Mouse (Mus musculus): ENCODE data around the gene Sumo3. TPM values are rescaled to one million over a fixed set of nuclear protein-coding genes. Genes with fewer than 3 reads are reported as not detected.

The Sumo3 gene
- 350 and 361 TPM in 2 replicates for polyA plus RNA-seq (2015; fragmentation: Nextera tagmentation; extraction: Ambion mirVana)

DNA sequence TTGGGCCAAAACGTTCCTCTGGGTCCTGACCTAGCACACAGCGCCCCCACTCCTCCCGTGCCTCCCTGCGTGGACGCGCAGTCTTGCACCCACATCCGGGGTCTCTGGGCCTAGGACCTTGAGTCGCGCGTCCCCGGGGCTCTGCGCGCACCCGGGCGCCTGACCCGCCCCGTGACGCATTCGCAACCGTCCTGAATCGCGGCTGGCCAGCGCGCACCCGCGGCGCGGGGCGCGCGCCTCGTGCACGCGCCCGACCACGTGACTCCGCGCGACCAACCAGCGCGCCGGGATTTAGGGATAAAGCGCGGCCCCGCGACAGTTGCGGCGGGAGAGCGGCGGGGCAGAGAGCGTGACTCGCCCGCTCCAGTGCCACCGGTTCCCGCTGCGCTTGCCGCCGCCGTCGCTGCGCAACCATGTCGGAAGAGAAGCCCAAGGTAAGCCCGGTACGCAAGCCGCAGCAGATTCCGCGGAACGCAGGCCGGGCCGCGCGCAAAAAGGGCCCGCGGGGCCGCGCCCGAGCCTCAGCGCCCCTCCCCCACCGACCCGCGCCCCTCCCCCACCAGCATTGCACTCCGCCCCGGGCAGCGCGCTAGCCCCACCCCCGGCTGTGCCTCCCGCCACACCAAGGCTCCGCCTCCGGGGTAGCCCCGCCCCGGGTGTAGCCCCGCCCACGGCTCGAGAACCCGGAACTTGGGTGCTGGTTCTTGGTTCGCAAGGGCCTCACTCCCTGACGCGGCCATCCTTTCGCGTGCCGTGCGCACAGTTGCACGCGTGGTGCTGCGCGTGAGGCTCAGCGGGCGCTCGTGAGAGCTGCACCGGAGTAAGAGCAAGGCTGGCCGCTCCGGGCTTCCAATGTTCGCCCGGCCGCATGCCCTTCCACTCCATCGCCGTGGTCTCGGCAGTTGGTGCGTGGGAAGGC lies at the start of gene Sumo3, which contains the start of gene Gm49325:
Gene Sumo3, plus strand, starts transcription at position 190 of the 919 bp plus-strand sequence.
Gene Gm49325, plus strand, starts transcription at position 290 of the 919 bp plus-strand sequence.
- Histone ChIP-seq H3K27ac (peak within 1 kb of the TSS; percentile 99), H3K9me3 (no peaks in the 10 kb centered on the region), H3K27me3 (no peaks in the 10 kb centered on the region), H3K4me3 (peak within 1 kb of the TSS; percentile 77), H3K36me3 (peaks cover 14% of the 10 kb centered on the region), H3K9ac (peak within 1 kb of the TSS; percentile 76), H3K4me2 (peak within 1 kb of the TSS; percentile 88), H3K4me1 (peaks cover 29% of the 10 kb centered on the region)
- peak; percentile 89 for ATAC-seq (ENCODE audit: borderline replicate concordance, extremely low read depth, low FRiP score, low TSS enrichment)
- under 1% methylated on average over 107 of the region's 119 CpGs for WGBS

DNA sequence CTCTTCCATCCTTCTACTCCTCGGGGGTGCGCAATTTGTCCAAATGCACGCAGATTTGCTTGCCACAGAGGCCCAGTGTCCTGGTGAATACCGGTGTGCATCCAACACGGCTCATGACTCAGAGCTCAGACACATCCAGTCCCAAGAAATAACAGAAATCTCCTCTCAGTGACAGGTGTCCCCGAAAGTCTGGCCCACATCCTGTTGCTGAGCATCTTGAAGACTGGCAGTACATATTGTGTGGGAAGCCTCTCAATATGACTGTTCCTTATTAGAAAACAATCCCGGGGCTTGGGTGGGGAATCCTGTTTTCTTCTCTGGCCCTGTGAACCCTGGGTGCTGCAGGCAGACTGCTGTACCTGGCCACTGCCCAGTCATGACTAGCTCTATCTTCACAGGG lies 49.3 kb upstream of the Sumo3 start:
- Histone ChIP-seq H3K4me3 (no peak overlapping the region), H3K27ac (no peak overlapping the region), H3K4me1 (no peaks in the 10 kb centered on the region), H3K9ac (no peak overlapping the region), H3K27me3 (no peaks in the 10 kb centered on the region), H3K36me3 (no peaks in the 10 kb centered on the region), H3K9me3 (no peaks in the 10 kb centered on the region), H3K4me2 (no peak overlapping the region)
- WGBS = 89% methylated on average over 7 of the region's 7 CpGs
- ATAC-seq (ENCODE audit: borderline replicate concordance, extremely low read depth, low FRiP score, low TSS enrichment) = no peak

DNA sequence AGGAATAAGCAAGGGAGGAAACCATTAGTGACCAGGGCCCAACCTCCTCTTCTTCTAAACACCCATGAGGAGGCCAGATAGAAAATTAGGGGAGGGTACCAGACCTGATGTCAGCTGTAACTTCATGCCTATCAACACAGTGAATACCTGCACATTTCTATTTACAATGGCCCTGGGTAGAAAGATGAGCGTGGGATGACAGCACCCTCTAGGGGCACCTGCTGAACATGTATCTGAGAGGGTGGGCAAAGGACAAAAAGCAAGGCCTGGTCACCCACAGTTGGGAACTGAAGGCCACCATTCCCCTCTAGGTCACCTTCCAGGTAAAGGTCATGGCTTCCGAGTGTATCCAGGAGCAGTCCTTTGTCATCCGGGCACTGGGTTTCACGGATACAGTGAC lies 48.3 kb upstream of the Sumo3 start:
- WGBS = 88% methylated on average over 4 of the region's 4 CpGs
- H3K9me3 ChIP-seq = no peaks in the 10 kb centered on the region
- no peaks in the 10 kb centered on the region for H3K27me3 ChIP-seq
- no peak for ATAC-seq (ENCODE audit: borderline replicate concordance, extremely low read depth, low FRiP score, low TSS enrichment)
- no peak overlapping the region for H3K4me3 ChIP-seq
- H3K4me1 ChIP-seq = no peaks in the 10 kb centered on the region
- no peak overlapping the region for H3K9ac ChIP-seq
- H3K27ac ChIP-seq = no peak overlapping the region
- H3K4me2 ChIP-seq = no peak overlapping the region
- H3K36me3 ChIP-seq = no peaks in the 10 kb centered on the region

DNA sequence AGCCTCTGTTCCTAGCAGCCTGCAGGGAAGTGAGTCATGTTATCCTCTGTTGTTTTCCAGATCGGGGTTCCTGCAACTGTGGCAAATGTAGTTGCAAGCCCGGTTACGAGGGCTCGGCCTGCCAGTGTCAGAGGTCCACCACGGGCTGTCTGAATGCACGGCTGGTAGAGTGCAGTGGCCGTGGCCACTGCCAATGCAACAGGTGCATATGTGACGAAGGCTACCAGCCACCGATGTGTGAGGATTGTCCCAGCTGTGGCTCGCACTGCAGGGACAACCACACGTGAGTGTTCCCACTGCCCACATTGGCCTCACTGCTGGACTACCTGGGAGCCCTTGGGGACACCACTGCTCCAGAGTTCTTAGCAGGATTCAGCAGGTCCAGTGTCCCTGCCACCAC lies 45.8 kb upstream of the Sumo3 start:
- H3K36me3 ChIP-seq = no peaks in the 10 kb centered on the region
- no peak overlapping the region for H3K4me3 ChIP-seq
- 85% methylated on average over 11 of the region's 11 CpGs for WGBS
- H3K9me3 ChIP-seq = no peaks in the 10 kb centered on the region
- H3K27me3 ChIP-seq = no peaks in the 10 kb centered on the region
- H3K4me2 ChIP-seq = no peak overlapping the region
- ATAC-seq (ENCODE audit: borderline replicate concordance, extremely low read depth, low FRiP score, low TSS enrichment) = no peak
- no peak overlapping the region for H3K9ac ChIP-seq
- no peaks in the 10 kb centered on the region for H3K4me1 ChIP-seq
- H3K27ac ChIP-seq = no peak overlapping the region

DNA sequence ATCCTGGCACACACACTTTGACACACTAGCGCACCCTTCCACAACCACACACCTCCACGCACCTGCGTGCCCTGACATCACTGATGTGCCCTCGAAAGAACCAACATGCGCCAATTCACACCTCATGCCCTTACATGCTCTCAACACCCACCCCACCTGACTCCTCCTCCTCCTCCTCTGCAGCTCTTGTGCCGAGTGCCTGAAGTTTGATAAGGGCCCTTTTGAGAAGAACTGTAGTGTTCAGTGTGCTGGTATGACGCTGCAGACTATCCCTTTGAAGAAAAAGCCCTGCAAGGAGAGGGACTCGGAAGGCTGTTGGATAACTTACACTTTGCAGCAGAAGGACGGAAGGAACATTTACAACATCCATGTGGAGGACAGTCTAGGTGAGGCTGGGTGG lies 45.1 kb upstream of the Sumo3 start:
- Histone ChIP-seq H3K4me1 (no peaks in the 10 kb centered on the region), H3K27me3 (no peaks in the 10 kb centered on the region), H3K27ac (no peak overlapping the region), H3K9ac (no peak overlapping the region), H3K9me3 (no peaks in the 10 kb centered on the region), H3K4me2 (no peak overlapping the region), H3K36me3 (no peaks in the 10 kb centered on the region), H3K4me3 (no peak overlapping the region)
- 68% methylated on average over 9 of the region's 9 CpGs for WGBS
- no peak for ATAC-seq (ENCODE audit: borderline replicate concordance, extremely low read depth, low FRiP score, low TSS enrichment)

DNA sequence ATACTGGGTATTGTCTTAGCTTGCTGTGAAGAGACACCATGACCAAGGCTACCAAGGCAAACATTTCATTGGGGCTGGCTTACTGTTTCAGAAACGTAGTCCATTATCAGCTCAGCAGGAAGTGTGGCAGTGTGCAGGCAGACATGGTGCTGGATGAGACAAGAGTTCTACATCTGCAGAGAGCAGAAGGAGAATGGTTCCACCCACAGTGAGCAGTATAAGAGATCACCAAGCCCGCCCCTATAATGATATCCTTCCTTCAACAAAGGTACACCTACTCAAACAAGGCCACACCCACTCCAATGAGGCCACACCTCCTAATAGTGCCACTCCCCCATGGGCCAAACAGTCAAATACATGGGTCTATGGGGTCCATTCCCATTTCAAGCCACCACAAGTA lies 44.4 kb upstream of the Sumo3 start:
- H3K4me1 ChIP-seq = no peaks in the 10 kb centered on the region
- ATAC-seq (ENCODE audit: borderline replicate concordance, extremely low read depth, low FRiP score, low TSS enrichment) = no peak

DNA sequence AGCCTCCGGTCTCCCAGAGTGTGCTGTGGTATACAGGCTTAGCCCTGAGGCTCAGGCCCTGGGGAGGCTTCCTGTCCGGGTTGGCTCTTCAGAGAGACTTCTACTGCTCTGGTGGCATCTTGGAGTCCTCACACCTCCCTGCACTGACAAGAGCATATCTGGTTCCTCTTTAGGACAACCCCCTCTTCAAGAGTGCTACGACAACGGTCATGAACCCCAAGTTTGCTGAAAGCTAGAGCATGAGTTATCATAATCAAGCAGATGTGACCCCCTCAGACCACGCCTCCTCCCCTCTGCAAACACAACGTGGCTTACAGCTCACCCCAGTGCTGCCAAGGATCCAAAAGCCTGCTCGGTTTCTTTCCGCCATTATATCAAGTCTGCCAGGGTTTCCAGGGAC lies 40.9 kb upstream of the Sumo3 start:
- H3K9ac ChIP-seq = no peak overlapping the region
- no peak for ATAC-seq (ENCODE audit: borderline replicate concordance, extremely low read depth, low FRiP score, low TSS enrichment)
- H3K27ac ChIP-seq = no peak overlapping the region
- peaks cover 10% of the 10 kb centered on the region for H3K4me1 ChIP-seq
- 65% methylated on average over 8 of the region's 8 CpGs for WGBS
- no peaks in the 10 kb centered on the region for H3K36me3 ChIP-seq
- H3K9me3 ChIP-seq = no peaks in the 10 kb centered on the region
- no peak overlapping the region for H3K4me3 ChIP-seq
- no peak overlapping the region for H3K4me2 ChIP-seq
- no peaks in the 10 kb centered on the region for H3K27me3 ChIP-seq

More for the DNA sequence above, 44.4 kb upstream of the Sumo3 start:
- H3K9ac ChIP-seq = no peak overlapping the region
- H3K27ac ChIP-seq = no peak overlapping the region
- H3K4me3 ChIP-seq = no peak overlapping the region
- H3K27me3 ChIP-seq = no peaks in the 10 kb centered on the region
- WGBS = 59% methylated on average over 2 of the region's 2 CpGs
- H3K36me3 ChIP-seq = no peaks in the 10 kb centered on the region
- no peaks in the 10 kb centered on the region for H3K9me3 ChIP-seq
- H3K4me2 ChIP-seq = no peak overlapping the region

DNA sequence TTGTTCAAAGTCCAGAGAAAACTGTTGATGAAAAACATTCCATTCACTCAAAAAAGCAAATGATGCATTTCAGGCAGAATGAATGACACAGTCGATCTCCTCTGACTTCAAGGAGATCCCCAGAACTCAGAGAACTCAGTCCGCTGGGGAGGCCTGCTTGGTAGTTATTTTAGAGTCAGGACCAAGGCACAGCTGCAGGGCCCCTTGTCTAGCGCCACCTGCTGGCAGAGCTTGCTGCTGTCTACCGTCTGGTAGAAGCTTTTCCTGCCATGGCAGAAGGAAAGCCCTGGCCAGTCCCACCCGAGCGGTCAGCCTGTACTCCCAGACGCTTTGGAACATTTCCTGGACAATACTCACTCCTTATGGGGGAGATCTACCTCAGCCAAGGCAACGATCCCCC lies 39.2 kb upstream of the Sumo3 start:
- Histone ChIP-seq H3K4me2 (no peak overlapping the region), H3K27ac (no peak overlapping the region), H3K4me3 (no peak overlapping the region), H3K36me3 (no peaks in the 10 kb centered on the region), H3K4me1 (peaks cover 10% of the 10 kb centered on the region), H3K27me3 (no peaks in the 10 kb centered on the region), H3K9ac (no peak overlapping the region), H3K9me3 (no peaks in the 10 kb centered on the region)
- ATAC-seq (ENCODE audit: borderline replicate concordance, extremely low read depth, low FRiP score, low TSS enrichment) = no peak
- WGBS = 35% methylated on average over 8 of the region's 8 CpGs

DNA sequence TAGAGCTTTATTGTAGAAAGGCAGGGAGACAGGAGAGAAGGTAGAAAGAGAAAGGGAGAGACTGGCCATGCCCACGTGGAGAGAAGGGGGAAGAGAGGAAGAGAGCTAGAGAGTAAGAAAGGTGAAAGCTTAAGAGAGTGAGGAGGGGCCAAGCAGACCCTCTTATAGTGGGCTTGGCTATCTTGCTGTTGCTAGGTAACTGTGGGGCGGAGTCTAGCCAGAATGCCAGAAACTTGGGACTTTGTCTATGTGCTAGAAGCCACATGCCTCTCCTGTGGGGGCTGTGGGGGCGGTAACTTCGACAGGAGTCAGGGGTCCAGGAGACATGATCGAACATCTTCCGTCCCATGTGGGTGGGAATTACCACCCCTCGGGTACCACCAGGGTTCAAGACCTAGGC lies 36.4 kb upstream of the Sumo3 start:
- H3K4me1 ChIP-seq = peaks cover 10% of the 10 kb centered on the region
- no peak for ATAC-seq (ENCODE audit: borderline replicate concordance, extremely low read depth, low FRiP score, low TSS enrichment)
- H3K36me3 ChIP-seq = no peaks in the 10 kb centered on the region
- WGBS = 26% methylated on average over 7 of the region's 7 CpGs
- H3K9me3 ChIP-seq = no peaks in the 10 kb centered on the region
- no peak overlapping the region for H3K4me2 ChIP-seq
- peak overlapping the region; percentile 31 for H3K27ac ChIP-seq
- no peaks in the 10 kb centered on the region for H3K27me3 ChIP-seq
- no peak overlapping the region for H3K4me3 ChIP-seq
- H3K9ac ChIP-seq = no peak overlapping the region

DNA sequence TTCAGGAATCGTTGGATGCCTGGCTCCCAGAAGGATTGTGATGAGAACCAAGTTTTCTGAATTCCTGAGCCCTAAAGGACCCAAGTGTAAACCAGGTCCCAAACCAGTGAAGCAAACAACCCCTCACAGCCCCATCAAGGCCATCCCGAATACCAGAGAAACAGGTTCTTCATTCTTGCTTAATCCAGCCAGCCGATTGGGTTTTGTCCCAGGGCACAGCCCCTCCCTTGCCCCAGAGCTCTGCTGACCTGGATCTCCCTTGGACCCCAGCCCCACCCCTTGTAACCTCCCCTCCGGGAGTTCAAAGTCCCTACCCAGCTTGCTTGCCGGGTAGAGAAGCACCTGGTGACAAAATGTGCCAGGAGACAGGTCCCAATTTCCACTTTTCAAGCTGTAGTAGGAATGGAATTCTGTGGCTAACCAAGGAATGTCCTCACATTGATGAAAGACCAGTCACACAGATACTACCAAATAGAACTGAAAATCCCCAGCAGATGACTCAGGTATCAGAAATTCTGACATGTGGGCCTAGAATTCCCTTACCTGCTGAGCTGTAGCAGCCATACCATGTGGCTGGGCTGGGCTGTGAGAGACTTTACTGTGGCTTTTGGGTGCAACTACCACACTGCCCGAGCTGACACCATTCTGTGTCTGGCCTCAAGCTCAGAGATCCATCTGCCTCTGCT lies 35.8 kb upstream of the Sumo3 start:
- peaks cover 10% of the 10 kb centered on the region for H3K4me1 ChIP-seq
- H3K9me3 ChIP-seq = no peaks in the 10 kb centered on the region
- 30% methylated on average over 6 of the region's 6 CpGs for WGBS
- peak overlapping the region; percentile 33; the same call in 1 of the 2 replicates for H3K27ac ChIP-seq
- no peaks in the 10 kb centered on the region for H3K27me3 ChIP-seq
- no peak overlapping the region for H3K9ac ChIP-seq
- no peaks in the 10 kb centered on the region for H3K36me3 ChIP-seq
- H3K4me3 ChIP-seq = no peak overlapping the region
- no peak overlapping the region for H3K4me2 ChIP-seq
- ATAC-seq (ENCODE audit: borderline replicate concordance, extremely low read depth, low FRiP score, low TSS enrichment) = no peak

DNA sequence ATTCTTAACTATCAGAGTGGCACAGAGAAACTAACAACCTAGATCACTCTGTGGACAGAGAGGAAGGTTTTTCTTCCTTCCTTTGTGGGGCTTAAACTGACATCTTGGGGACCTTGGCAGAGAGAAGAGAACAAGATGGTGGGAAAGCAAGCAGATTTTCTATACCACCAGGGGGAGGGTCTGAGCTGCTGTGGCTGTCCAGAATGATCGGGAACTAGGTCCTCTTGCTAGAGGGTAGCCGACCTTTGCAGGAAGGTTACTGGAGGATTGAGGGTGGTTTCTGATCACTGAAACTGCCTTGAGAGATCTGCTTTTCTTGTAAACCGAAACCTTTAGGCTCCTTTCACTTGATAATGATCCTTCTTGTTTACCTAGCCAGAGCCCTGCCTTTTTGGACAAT lies 33.7 kb upstream of the Sumo3 start:
- Histone ChIP-seq H3K27me3 (no peaks in the 10 kb centered on the region), H3K36me3 (no peaks in the 10 kb centered on the region), H3K4me3 (no peak overlapping the region), H3K9me3 (no peaks in the 10 kb centered on the region), H3K4me1 (peaks cover 10% of the 10 kb centered on the region), H3K27ac (no peak overlapping the region), H3K9ac (no peak overlapping the region), H3K4me2 (no peak overlapping the region)
- WGBS = 25% methylated on average over 3 of the region's 3 CpGs
- no peak for ATAC-seq (ENCODE audit: borderline replicate concordance, extremely low read depth, low FRiP score, low TSS enrichment)

DNA sequence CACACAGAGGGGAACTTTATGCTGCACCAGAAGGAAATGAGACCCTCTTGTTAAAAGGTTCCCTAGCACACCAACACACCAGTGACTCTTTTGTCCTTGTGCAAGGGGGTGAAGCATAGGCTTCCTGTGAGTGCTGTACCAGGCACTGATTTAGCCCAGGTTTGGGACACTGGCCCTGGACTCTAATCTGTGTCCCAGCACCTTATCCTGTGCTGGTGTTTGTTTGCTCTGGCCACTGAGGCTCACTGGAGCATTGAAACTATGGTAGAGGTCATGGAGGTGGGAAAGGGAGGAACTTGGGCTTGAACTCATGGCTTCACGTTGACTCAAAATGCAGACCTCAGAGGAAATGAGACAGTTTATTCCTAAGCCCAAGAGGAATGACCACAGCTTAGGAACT lies 32.7 kb upstream of the Sumo3 start:
- Histone ChIP-seq H3K4me3 (no peak overlapping the region), H3K4me2 (no peak overlapping the region), H3K27me3 (no peaks in the 10 kb centered on the region), H3K4me1 (peaks cover 10% of the 10 kb centered on the region), H3K9me3 (no peaks in the 10 kb centered on the region), H3K36me3 (no peaks in the 10 kb centered on the region), H3K9ac (no peak overlapping the region), H3K27ac (no peak overlapping the region)
- ATAC-seq (ENCODE audit: borderline replicate concordance, extremely low read depth, low FRiP score, low TSS enrichment) = no peak
- WGBS = 69% methylated on average over 1 of the region's 1 CpGs

All from lung, embryonic 15.5 days (tissue).